Mouse (Mus musculus) adrenal gland, postnatal 10 days (tissue): ENCODE data around the gene 1700013F07Rik. TPM values are rescaled to one million over a fixed set of nuclear protein-coding genes. Genes with fewer than 3 reads are reported as not detected.

Experiments
- microRNA-seq: library from miRNA; unstranded; fragments of <30 nt; microRNA quantifications from one replicate; pipeline ENCODE4 v1.2.0, GENCODE M21; 2021
- total RNA-seq, 2 experiments: library from RNA; stranded (reverse); gene quantifications; 2 replicates each; pipeline ENCODE4 v1.2.3; 2021

Gene 1700013F07Rik
- total RNA-seq, 2 experiments from 2014 or later, result 0.42 TPM; not detected in 1

Small RNA genes within 50 kb of the gene (microRNA-seq; reads per million reads assigned to microRNA genes)
- gene Gm22860, result not detected

Other genes starting within 250 kb of the 1700013F07Rik start
- gene Mybphl, start 169.2 kb upstream of the 1700013F07Rik start, total RNA-seq, result not detected
- 1 to 10 TPM; 6.0 to 6.4 TPM for gene Psrc1, start 150.3 kb upstream of the 1700013F07Rik start, total RNA-seq
- gene Celsr2, start 118.6 kb upstream of the 1700013F07Rik start, total RNA-seq, result 10 to 100 TPM; 11.1 to 12.1 TPM
- gene Sars, start 88.9 kb upstream of the 1700013F07Rik start, total RNA-seq, result 100 to 1,000 TPM; 146 to 152 TPM
- 1 to 10 TPM; 1.7 to 1.8 TPM for gene 5330417C22Rik, start 2.4 kb downstream of the 1700013F07Rik start, total RNA-seq
- 10 to 100 TPM; 38.3 to 40.4 TPM for gene Tmem167b, start 28.3 kb downstream of the 1700013F07Rik start, total RNA-seq
- gene Taf13, start 37.5 kb downstream of the 1700013F07Rik start, total RNA-seq, result 10 to 100 TPM; 21.0 to 25.0 TPM
- gene Wdr47, start 57.1 kb downstream of the 1700013F07Rik start, total RNA-seq, result 10 to 100 TPM; 10.2 to 11.0 TPM
- 10 to 100 TPM; 33.7 to 37.9 TPM for gene Clcc1, start 119.8 kb downstream of the 1700013F07Rik start, total RNA-seq
- 10 to 100 TPM; 12.7 to 13.1 TPM for gene Gpsm2, start 188.2 kb downstream of the 1700013F07Rik start, total RNA-seq
- gene Aknad1, start 205.5 kb downstream of the 1700013F07Rik start, total RNA-seq, result under 1 TPM; 0.09 to 0.12 TPM